In genomic region chr6:55320894-55321293, GRCm38 (mm10) we compare ENCODE assay signal across 15 mouse cellular contexts. TPM values are rescaled to one million over a fixed set of nuclear protein-coding genes. Genes with fewer than 3 reads are reported as not detected.
DNase-seq lines count a peak whose midpoint lies in the region; ATAC-seq and TF ChIP-seq lines count a peak whose summit lies in the region.
"Had no signal": no experiment of that assay in that cellular context is flagged by ENCODE, and none has a peak within 500 bp of the region (broad histone marks: within the 10 kb centered on the region; RNA-seq: fewer than 3 reads in every experiment).

No protein-coding gene starts in this region.

- TF ChIP-seq EP300 in stomach, postnatal 0 days (optimal IDR thresholded peaks at IDR 0.05), result no peak

- ATAC-seq in hindbrain, embryonic 16.5 days, result 0 out of 2 replicates have a peak, but pooled peaks have one; percentile 15
- no peak for ATAC-seq in hindbrain, embryonic 11.5 days (ENCODE audit: low FRiP score)
- ATAC-seq in stomach, embryonic 15.5 days (ENCODE audit: insufficient read depth, low FRiP score, low read depth), result peak; percentile 33; the same call in 1 of the 2 replicates
- ATAC-seq in stomach, postnatal 0 days (ENCODE audit: low FRiP score, low TSS enrichment), result no peak
- peak; percentile 58 for ATAC-seq in erythroid progenitor cell, adult 5-6 weeks (replicated peaks; ENCODE audit: low FRiP score, poor library complexity, severe bottlenecking)
- peak; percentile 58 for ATAC-seq in megakaryocyte-erythroid progenitor cell, adult 5-6 weeks (replicated peaks; ENCODE audit: low FRiP score, low TSS enrichment, poor library complexity, severe bottlenecking)

- intact Hi-C loops in left cerebral cortex, postnatal 36 days (cut with DNase I), result no loop called here

- H3K9me3 ChIP-seq in hindbrain, embryonic 16.5 days (ENCODE audit: control insufficient read depth, low read length), result no peaks in the 10 kb centered on the region
- no peaks in the 10 kb centered on the region for H3K9me3 ChIP-seq in hindbrain, embryonic 11.5 days (ENCODE audit: control insufficient read depth, low read length)
- no peaks in the 10 kb centered on the region for H3K9me3 ChIP-seq in stomach, embryonic 15.5 days
- no peaks in the 10 kb centered on the region for H3K9me3 ChIP-seq in stomach, postnatal 0 days (ENCODE audit: control insufficient read depth, low read length)
- H3K9me3 ChIP-seq: embryonic facial prominence, embryonic 15.5 days had no signal

- H3K4me2 ChIP-seq in hindbrain, embryonic 16.5 days (ENCODE audit: low read length), result no peak overlapping the region
- H3K4me2 ChIP-seq in hindbrain, embryonic 11.5 days (replicated peaks; ENCODE audit: low read depth, low read length), result no peak overlapping the region
- H3K4me2 ChIP-seq in stomach, embryonic 15.5 days, result no peak overlapping the region
- H3K4me2 ChIP-seq in stomach, postnatal 0 days (replicated peaks; ENCODE audit: low read depth), result no peak overlapping the region
- H3K4me2 ChIP-seq: embryonic facial prominence, embryonic 15.5 days; lung, embryonic 14.5 days had no signal

- DNase-seq in hindbrain, embryonic 11.5 days (ENCODE audit: low spot score), result no peak
- DNase-seq in stomach, postnatal 0 days (ENCODE audit: low spot score), result no peak
- DNase-seq in left cerebral cortex, postnatal 36 days (ENCODE audit: low spot score in 2 of 2), result no peak
- no peak for DNase-seq in testis, postnatal 10 days (ENCODE audit: low spot score)
- DNase-seq: cerebellum, postnatal 14 days; lung, embryonic 14.5 days; thymus, adult 18-20 months had no signal

- 76% methylated on average over 4 of the region's 4 CpGs for WGBS in hindbrain, embryonic 16.5 days
- 87% methylated on average over 4 of the region's 4 CpGs for WGBS in hindbrain, embryonic 11.5 days
- 64% methylated on average over 4 of the region's 4 CpGs for WGBS in stomach, embryonic 15.5 days
- WGBS in stomach, postnatal 0 days, result 61% methylated on average over 4 of the region's 4 CpGs

- H3K9ac ChIP-seq in hindbrain, embryonic 16.5 days (ENCODE audit: low read depth, low read length), result no peak overlapping the region
- H3K9ac ChIP-seq in hindbrain, embryonic 11.5 days (ENCODE audit: low read depth, low read length), result no peak overlapping the region
- no peak overlapping the region for H3K9ac ChIP-seq in stomach, embryonic 15.5 days
- H3K9ac ChIP-seq in stomach, postnatal 0 days (ENCODE audit: low read length), result no peak overlapping the region
- H3K9ac ChIP-seq: embryonic facial prominence, embryonic 15.5 days; lung, embryonic 14.5 days had no signal

- H3K27ac ChIP-seq in hindbrain, embryonic 16.5 days (ENCODE audit: low read depth, low read length), result no peak overlapping the region
- no peak overlapping the region for H3K27ac ChIP-seq in hindbrain, embryonic 11.5 days (ENCODE audit: low read depth, low read length)
- H3K27ac ChIP-seq in stomach, embryonic 15.5 days, result no peak overlapping the region
- no peak overlapping the region for H3K27ac ChIP-seq in stomach, postnatal 0 days (replicated peaks)
- H3K27ac ChIP-seq: layer of hippocampus, adult 2 months had no signal

- TF ChIP-seq CTCF in stomach, postnatal 0 days (IDR thresholded peaks at IDR 0.05; ENCODE audit: low read depth), result no peak

- H3K36me3 ChIP-seq in hindbrain, embryonic 16.5 days (ENCODE audit: control insufficient read depth, insufficient read depth, low read length), result no peaks in the 10 kb centered on the region
- H3K36me3 ChIP-seq in hindbrain, embryonic 11.5 days (ENCODE audit: control insufficient read depth, insufficient read depth, low read length), result no peaks in the 10 kb centered on the region
- no peaks in the 10 kb centered on the region for H3K36me3 ChIP-seq in stomach, embryonic 15.5 days
- no peaks in the 10 kb centered on the region for H3K36me3 ChIP-seq in stomach, postnatal 0 days (ENCODE audit: control insufficient read depth, insufficient read depth, low read length)
- H3K36me3 ChIP-seq: embryonic facial prominence, embryonic 15.5 days had no signal

- H3K27me3 ChIP-seq in hindbrain, embryonic 16.5 days (replicated peaks; ENCODE audit: control insufficient read depth, insufficient read depth, low read length), result no peaks in the 10 kb centered on the region
- H3K27me3 ChIP-seq in hindbrain, embryonic 11.5 days (ENCODE audit: control insufficient read depth, insufficient read depth, low read length), result no peaks in the 10 kb centered on the region
- H3K27me3 ChIP-seq in stomach, embryonic 15.5 days (replicated peaks), result no peaks in the 10 kb centered on the region
- no peaks in the 10 kb centered on the region for H3K27me3 ChIP-seq in stomach, postnatal 0 days (ENCODE audit: control insufficient read depth, insufficient read depth, low read length)
- H3K27me3 ChIP-seq: embryonic facial prominence, embryonic 15.5 days had no signal

- no peaks in the 10 kb centered on the region for H3K4me1 ChIP-seq in hindbrain, embryonic 16.5 days (ENCODE audit: control insufficient read depth, insufficient read depth, low read depth, low read length)
- no peaks in the 10 kb centered on the region for H3K4me1 ChIP-seq in hindbrain, embryonic 11.5 days (replicated peaks; ENCODE audit: control insufficient read depth, insufficient read depth, low read length)
- peaks cover 16% of the 10 kb centered on the region; the same call in 1 of the 2 replicates for H3K4me1 ChIP-seq in stomach, embryonic 15.5 days
- 0 out of 2 replicates have a peak, but pooled peaks cover 3% of the 10 kb centered on the region for H3K4me1 ChIP-seq in stomach, postnatal 0 days (replicated peaks; ENCODE audit: control insufficient read depth, insufficient read depth)

- H3K4me3 ChIP-seq in hindbrain, embryonic 16.5 days (ENCODE audit: low read length), result no peak overlapping the region
- H3K4me3 ChIP-seq in hindbrain, embryonic 11.5 days (ENCODE audit: low read depth, low read length), result no peak overlapping the region
- no peak overlapping the region for H3K4me3 ChIP-seq in stomach, embryonic 15.5 days (replicated peaks)
- H3K4me3 ChIP-seq in stomach, postnatal 0 days (ENCODE audit: low read depth, low read length), result no peak overlapping the region
- H3K4me3 ChIP-seq: embryonic facial prominence, embryonic 15.5 days; layer of hippocampus, adult 2 months had no signal

RNA-seq across cellular contexts. Expression of gene Aqp1, which starts 15.3 kb away (rescaled TPM):
- polyA plus RNA-seq in hindbrain, embryonic 16.5 days (2015; fragmentation: Nextera tagmentation; extraction: Ambion mirVana), result 27.6 and 30.9 TPM in 2 replicates
- 0.46 and 0.56 TPM in 2 replicates for polyA plus RNA-seq in hindbrain, embryonic 11.5 days (2014; fragmentation: Nextera tagmentation; extraction: Ambion mirVana)
- 18.7 and 22.8 TPM in 2 replicates for polyA plus RNA-seq in stomach, embryonic 15.5 days (2015; fragmentation: Nextera tagmentation; extraction: Ambion mirVana)
- polyA plus RNA-seq in stomach, postnatal 0 days (2015; fragmentation: Nextera tagmentation; extraction: Ambion mirVana), result 15.3 and 16.2 TPM in 2 replicates
- 700 and 745 TPM in 2 replicates for total RNA-seq in erythroid progenitor cell, adult 5-6 weeks (2015; ENCODE audit: low replicate concordance)
- 1,033 and 1,282 TPM in 2 replicates for total RNA-seq in erythroid progenitor cell, adult 5-6 weeks (2017; ENCODE audit: low replicate concordance)
- 441 and 451 TPM in 2 replicates for total RNA-seq in megakaryocyte-erythroid progenitor cell, adult 5-6 weeks (2014; fragmentation: Nextera tagmentation)
- 409 and 437 TPM in 2 replicates for total RNA-seq in megakaryocyte-erythroid progenitor cell, adult 5-6 weeks (2017)
- total RNA-seq in left cerebral cortex, postnatal 36 days (2021), result under 1 TPM; 0.39 to 0.63 TPM

RNA-seq across cellular contexts. Expression of gene Ghrhr, which starts 55.2 kb away (rescaled TPM):
- not detected in 2 replicates for polyA plus RNA-seq in hindbrain, embryonic 16.5 days (2015; fragmentation: Nextera tagmentation; extraction: Ambion mirVana)
- not detected in 2 replicates for polyA plus RNA-seq in hindbrain, embryonic 11.5 days (2014; fragmentation: Nextera tagmentation; extraction: Ambion mirVana)
- 0.15 TPM in 1 of 2 replicates, not detected in the other for polyA plus RNA-seq in stomach, embryonic 15.5 days (2015; fragmentation: Nextera tagmentation; extraction: Ambion mirVana)
- not detected in 2 replicates for polyA plus RNA-seq in stomach, postnatal 0 days (2015; fragmentation: Nextera tagmentation; extraction: Ambion mirVana)
- total RNA-seq in erythroid progenitor cell, adult 5-6 weeks (2015; ENCODE audit: low replicate concordance), result 0.84 TPM in 1 of 2 replicates, not detected in the other
- total RNA-seq in erythroid progenitor cell, adult 5-6 weeks (2017; ENCODE audit: low replicate concordance), result not detected in 2 replicates
- not detected in 2 replicates for total RNA-seq in megakaryocyte-erythroid progenitor cell, adult 5-6 weeks (2014; fragmentation: Nextera tagmentation)
- not detected in 2 replicates for total RNA-seq in megakaryocyte-erythroid progenitor cell, adult 5-6 weeks (2017)
- not detected for total RNA-seq in left cerebral cortex, postnatal 36 days (2021)
- total RNA-seq: heart, adult 18-20 months; layer of hippocampus, adult 2 months; left cerebral cortex, postnatal 10 days had no signal
- polyA plus RNA-seq: embryonic facial prominence, embryonic 15.5 days; lung, embryonic 14.5 days had no signal

Comparison
In these comparisons a context has a peak if more than half of its experiments do, and no peak if none do; other contexts are left out.
1. ATAC-seq: peak in hindbrain, embryonic 16.5 days (single experiment), stomach, embryonic 15.5 days (single experiment), erythroid progenitor cell, adult 5-6 weeks (single experiment) and megakaryocyte-erythroid progenitor cell, adult 5-6 weeks (single experiment); none in hindbrain, embryonic 11.5 days (single experiment) and stomach, postnatal 0 days (single experiment).
2. RNA of gene Aqp1, which starts 15.3 kb away (polyA plus RNA-seq): 27.6 to 30.9 TPM in hindbrain, embryonic 16.5 days, 18.7 to 22.8 TPM in stomach, embryonic 15.5 days and 15.3 to 16.2 TPM in stomach, postnatal 0 days; 0.46 to 0.56 TPM in hindbrain, embryonic 11.5 days; every median in the first group is over 10 times any median in the second.